Mouse (Mus musculus): Measurements from ENCODE around the gene Cnih1. TPM values are rescaled to one million over a fixed set of nuclear protein-coding genes. Genes with fewer than 3 reads are reported as not detected.

Cnih1 gene
- polyA plus RNA-seq, 1 experiment from 2014 or later: 178 TPM

DNA sequence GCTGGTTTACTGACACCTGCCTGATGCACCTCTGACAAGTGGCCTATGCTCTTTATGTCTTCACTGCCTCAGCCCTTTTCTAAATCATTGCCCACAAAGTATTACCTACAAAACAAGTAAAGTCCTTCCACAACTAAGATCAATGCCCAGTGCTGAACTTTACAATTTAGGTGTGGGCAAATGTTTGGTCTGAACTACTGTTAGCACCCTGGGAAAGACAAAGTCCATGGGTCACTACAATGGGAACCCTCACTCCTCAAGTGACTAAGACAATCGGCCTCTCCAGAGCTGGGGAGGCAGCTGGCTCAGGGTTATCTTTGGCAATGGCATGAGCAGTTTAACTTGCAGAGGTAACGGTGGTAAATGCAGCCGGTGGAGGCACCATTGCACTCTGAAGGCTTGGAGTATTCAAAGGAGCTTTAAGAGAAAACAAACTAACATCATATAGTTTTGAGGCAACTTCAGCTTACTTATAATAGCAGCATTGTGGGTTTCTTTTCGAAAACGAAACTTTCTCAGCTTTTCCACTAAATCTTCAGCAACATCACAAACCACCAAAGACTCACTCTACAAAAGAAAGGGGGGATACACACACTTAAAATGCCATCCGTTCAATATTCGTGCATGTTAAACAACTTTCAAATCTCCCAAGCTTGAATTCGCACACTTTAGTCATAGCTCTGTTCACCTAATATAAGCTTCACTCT is 28.9 kb upstream of the Cnih1 start:
- H3K27ac ChIP-seq: no peak overlapping the region
- H3K4me1 ChIP-seq: peaks cover 14% of the 10 kb centered on the region
- H3K27me3 ChIP-seq: no peaks in the 10 kb centered on the region
- no peaks in the 10 kb centered on the region for H3K9me3 ChIP-seq (replicated peaks)
- 95% methylated on average over 8 of the region's 8 CpGs for WGBS
- H3K36me3 ChIP-seq: peaks cover 50% of the 10 kb centered on the region
- H3K4me3 ChIP-seq (replicated peaks): no peak overlapping the region
- no peak overlapping the region for H3K9ac ChIP-seq
- H3K4me2 ChIP-seq: no peak overlapping the region
- ATAC-seq (replicated peaks; ENCODE audit: low FRiP score): no peak

DNA sequence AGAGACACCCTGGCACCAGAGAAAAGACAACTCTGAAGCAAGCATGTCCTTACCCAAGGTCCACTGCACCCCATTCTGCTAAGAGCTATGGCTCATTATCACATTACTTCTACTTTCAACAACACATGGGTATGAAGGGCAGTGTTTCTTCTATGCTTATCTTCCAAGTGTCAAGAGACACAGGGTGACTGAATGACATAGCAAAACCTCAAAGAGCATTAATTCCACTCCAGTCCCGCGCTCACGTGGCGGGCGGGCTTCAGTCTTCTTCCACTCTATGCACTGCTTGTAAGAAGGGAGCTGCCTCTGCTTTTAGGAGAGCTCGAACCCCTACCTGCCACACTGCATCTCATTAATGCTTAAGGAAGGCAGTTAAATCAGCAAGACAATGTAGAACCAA is 27.4 kb upstream of the Cnih1 start:
- H3K27me3 ChIP-seq: no peaks in the 10 kb centered on the region
- ATAC-seq (replicated peaks; ENCODE audit: low FRiP score): no peak
- WGBS: 90% methylated on average over 6 of the region's 6 CpGs
- H3K27ac ChIP-seq: no peak overlapping the region
- H3K9ac ChIP-seq: no peak overlapping the region
- peaks cover 63% of the 10 kb centered on the region for H3K36me3 ChIP-seq
- no peaks in the 10 kb centered on the region for H3K9me3 ChIP-seq (replicated peaks)
- peaks cover 7% of the 10 kb centered on the region for H3K4me1 ChIP-seq
- H3K4me2 ChIP-seq: no peak overlapping the region
- no peak overlapping the region for H3K4me3 ChIP-seq (replicated peaks)

DNA sequence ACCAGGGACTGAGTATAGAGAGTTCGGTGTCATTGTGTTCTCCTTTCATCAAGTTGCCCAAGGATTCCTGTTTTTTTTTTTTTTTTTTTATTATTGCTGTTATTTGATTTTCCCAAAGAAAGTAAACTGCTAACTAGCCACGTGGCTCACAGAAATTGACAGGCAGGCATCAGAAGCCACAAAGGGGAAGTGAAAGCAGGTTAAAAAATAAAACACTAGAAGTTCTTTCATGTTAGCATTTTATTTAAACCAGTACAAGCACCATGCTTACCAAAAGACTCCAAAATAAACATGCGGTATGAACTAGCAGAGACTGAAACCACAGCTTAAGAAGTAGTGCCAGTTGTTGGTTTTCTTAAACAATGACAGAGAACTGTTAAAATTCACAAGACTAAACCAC is 19.7 kb upstream of the Cnih1 start:
- no peak for ATAC-seq (replicated peaks; ENCODE audit: low FRiP score)
- H3K36me3 ChIP-seq: peaks cover 49% of the 10 kb centered on the region
- H3K9me3 ChIP-seq (replicated peaks): no peaks in the 10 kb centered on the region
- no peak overlapping the region for H3K4me3 ChIP-seq (replicated peaks)
- no peaks in the 10 kb centered on the region for H3K27me3 ChIP-seq
- H3K27ac ChIP-seq: no peak overlapping the region
- 87% methylated on average over 3 of the region's 3 CpGs for WGBS
- no peak overlapping the region for H3K9ac ChIP-seq
- H3K4me1 ChIP-seq: no peaks in the 10 kb centered on the region
- H3K4me2 ChIP-seq: no peak overlapping the region

DNA sequence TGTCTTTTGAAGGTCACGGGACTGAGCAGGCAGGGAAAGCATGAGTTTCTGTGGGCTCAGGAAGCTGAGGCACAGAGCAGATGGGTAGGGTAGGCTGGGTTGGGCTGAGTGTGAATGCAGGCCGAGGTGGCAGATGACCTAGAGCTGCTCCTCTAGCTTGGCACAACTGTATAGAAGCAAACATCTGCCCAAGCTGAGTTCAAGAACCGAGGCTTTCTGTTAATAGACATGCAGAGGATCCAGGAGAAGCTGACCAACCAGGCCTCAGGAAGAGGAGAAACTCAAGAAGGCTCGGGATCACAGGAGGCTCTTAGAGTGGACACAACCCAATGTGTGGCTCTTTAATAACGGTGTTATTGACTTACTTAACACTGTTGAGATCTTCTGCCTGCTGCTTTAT is 18.0 kb upstream of the Cnih1 start:
- H3K9ac ChIP-seq: no peak overlapping the region
- no peak overlapping the region for H3K4me3 ChIP-seq (replicated peaks)
- WGBS: 85% methylated on average over 5 of the region's 5 CpGs
- no peak for ATAC-seq (replicated peaks; ENCODE audit: low FRiP score)
- no peaks in the 10 kb centered on the region for H3K4me1 ChIP-seq
- no peaks in the 10 kb centered on the region for H3K27me3 ChIP-seq
- H3K27ac ChIP-seq: no peak overlapping the region
- peaks cover 34% of the 10 kb centered on the region for H3K36me3 ChIP-seq
- H3K4me2 ChIP-seq: no peak overlapping the region
- H3K9me3 ChIP-seq (replicated peaks): no peaks in the 10 kb centered on the region

DNA sequence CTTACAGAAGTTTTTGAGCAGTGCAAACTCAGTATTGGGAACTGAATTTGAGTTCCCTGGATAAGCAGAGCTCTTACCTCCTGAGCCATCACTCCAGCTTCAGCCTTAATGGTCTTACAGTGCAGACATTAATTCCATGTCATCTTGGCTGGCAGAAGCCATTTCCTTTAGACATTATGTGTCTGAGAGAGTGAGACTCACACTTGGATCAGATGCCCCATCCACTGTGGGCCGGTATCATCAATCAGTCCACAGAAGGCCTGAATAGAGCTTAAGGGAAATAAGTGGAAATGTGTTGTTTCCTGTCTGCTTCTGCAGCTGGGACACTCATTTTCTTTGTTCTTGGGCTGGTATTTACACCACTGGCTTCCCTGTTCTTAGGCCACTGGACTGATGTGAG is 15.6 kb upstream of the Cnih1 start:
- Histone ChIP-seq H3K9ac (no peak overlapping the region), H3K36me3 (peaks cover 13% of the 10 kb centered on the region), H3K4me1 (no peaks in the 10 kb centered on the region), H3K4me3 (replicated peaks) (no peak overlapping the region), H3K27me3 (no peaks in the 10 kb centered on the region), H3K9me3 (replicated peaks) (no peaks in the 10 kb centered on the region), H3K4me2 (no peak overlapping the region), H3K27ac (no peak overlapping the region)
- no peak for ATAC-seq (replicated peaks; ENCODE audit: low FRiP score)
- WGBS: 80% methylated on average over 1 of the region's 1 CpGs

DNA sequence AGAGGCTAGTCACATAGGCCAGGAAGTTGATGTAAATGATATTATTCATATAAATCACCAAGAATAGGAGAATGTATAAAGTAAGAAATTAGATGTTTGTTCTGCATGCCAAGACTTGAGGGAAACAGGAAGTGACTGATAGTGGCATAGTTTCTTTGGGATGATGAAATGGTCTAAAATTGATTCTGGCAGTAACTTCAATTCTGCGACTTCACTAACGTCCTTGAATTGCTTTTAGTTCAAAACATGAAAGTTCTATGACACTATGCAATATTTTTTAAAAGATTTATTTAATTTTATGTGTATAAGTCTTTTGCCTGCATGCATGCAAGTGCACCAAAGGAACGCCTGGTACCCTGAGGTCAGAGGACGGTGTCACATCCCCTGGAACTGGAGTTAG is 15.0 kb upstream of the Cnih1 start:
- no peaks in the 10 kb centered on the region for H3K9me3 ChIP-seq (replicated peaks)
- WGBS: 86% methylated on average over 4 of the region's 4 CpGs
- no peak overlapping the region for H3K27ac ChIP-seq
- no peak for ATAC-seq (replicated peaks; ENCODE audit: low FRiP score)
- H3K36me3 ChIP-seq: peaks cover 13% of the 10 kb centered on the region
- no peak overlapping the region for H3K4me2 ChIP-seq
- H3K4me3 ChIP-seq (replicated peaks): no peak overlapping the region
- no peak overlapping the region for H3K9ac ChIP-seq
- no peaks in the 10 kb centered on the region for H3K27me3 ChIP-seq
- H3K4me1 ChIP-seq: no peaks in the 10 kb centered on the region

DNA sequence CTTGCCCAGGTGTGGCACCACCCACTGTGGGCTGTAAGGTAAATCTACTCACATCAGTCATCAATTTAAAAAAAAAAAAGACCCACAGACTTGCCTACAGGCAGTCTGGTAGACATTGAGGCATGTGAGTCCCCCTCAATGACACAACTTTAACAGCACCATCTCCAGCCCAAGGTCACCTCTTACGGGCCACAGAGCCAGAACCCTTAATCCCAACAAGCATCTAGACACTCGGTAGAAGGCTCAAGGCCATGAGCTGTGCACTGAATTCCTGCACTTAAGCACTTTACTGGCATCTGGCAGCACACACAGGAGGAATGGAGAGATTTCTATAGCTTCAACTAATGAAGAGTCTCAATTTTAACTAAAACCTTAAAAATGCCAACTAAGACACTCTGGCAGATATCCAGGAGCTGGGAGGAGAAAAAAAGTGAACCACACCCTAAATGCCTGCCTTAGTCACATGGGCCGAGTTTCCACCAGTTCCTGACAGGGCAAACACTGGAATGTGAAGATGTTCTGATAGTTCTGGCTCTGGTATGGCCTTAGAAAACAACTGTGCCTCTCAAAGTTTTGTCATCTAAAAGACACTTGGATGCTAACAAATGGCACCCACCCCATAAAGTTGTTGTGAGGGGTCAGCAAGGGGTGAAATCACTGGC is 12.6 kb upstream of the Cnih1 start:
- no peaks in the 10 kb centered on the region for H3K4me1 ChIP-seq
- no peak overlapping the region for H3K27ac ChIP-seq
- H3K9ac ChIP-seq: no peak overlapping the region
- no peaks in the 10 kb centered on the region for H3K27me3 ChIP-seq
- no peak for ATAC-seq (replicated peaks; ENCODE audit: low FRiP score)
- 68% methylated on average over 3 of the region's 3 CpGs for WGBS
- H3K36me3 ChIP-seq: peaks cover 9% of the 10 kb centered on the region
- H3K4me3 ChIP-seq (replicated peaks): no peak overlapping the region
- H3K9me3 ChIP-seq (replicated peaks): no peaks in the 10 kb centered on the region
- H3K4me2 ChIP-seq: no peak overlapping the region

DNA sequence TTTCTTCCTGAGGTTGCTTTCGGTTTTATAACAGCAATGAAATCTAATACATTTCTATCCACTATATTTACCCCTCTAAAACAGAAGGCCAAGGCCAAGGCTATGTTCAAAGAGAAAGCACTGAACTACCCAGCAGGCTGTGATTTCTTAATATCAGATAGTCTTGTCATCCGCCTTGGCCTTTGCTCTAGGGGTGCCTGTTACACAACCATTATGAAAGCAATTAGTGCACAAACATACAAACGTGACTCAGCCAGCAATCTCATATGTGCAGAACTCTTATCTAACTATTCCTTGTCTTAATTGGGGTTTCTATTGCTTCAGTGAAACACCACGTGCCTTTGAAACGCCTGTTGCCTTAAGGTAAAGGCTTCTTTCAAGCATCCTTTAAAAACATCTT is 5.9 kb upstream of the Cnih1 start:
- no peak overlapping the region for H3K9ac ChIP-seq
- ATAC-seq (replicated peaks; ENCODE audit: low FRiP score): no peak
- 84% methylated on average over 5 of the region's 5 CpGs for WGBS

DNA sequence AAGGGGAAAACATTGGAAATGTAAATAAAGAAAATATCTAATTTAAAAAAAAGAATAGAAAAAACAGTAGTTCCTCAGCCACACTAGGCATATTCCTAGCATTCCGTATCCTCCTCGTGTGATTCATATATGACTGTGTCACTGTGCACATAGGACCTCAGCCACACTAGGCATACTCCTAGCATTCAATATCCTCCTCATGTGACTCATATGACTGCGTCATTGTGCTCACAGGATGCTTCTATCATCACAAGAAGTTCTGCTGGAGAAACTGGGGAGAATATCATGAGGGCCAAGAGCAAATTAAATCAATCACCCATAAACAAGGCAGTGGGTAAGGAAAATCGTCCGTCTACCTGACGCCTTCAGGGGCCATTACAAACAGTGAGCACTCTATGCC is 2.5 kb upstream of the Cnih1 start:
- 0 out of 2 replicates have a peak, but pooled peaks cover 4% of the 10 kb centered on the region for H3K36me3 ChIP-seq
- no peak for ATAC-seq (replicated peaks; ENCODE audit: low FRiP score)
- 90% methylated on average over 6 of the region's 6 CpGs for WGBS

More for the DNA sequence above, 5.9 kb upstream of the Cnih1 start:
- H3K36me3 ChIP-seq: 0 out of 2 replicates have a peak, but pooled peaks cover 4% of the 10 kb centered on the region
- no peaks in the 10 kb centered on the region for H3K27me3 ChIP-seq
- H3K4me2 ChIP-seq: no peak overlapping the region
- H3K27ac ChIP-seq: no peak overlapping the region
- no peaks in the 10 kb centered on the region for H3K9me3 ChIP-seq (replicated peaks)
- no peak overlapping the region for H3K4me3 ChIP-seq (replicated peaks)
- H3K4me1 ChIP-seq: no peaks in the 10 kb centered on the region

DNA sequence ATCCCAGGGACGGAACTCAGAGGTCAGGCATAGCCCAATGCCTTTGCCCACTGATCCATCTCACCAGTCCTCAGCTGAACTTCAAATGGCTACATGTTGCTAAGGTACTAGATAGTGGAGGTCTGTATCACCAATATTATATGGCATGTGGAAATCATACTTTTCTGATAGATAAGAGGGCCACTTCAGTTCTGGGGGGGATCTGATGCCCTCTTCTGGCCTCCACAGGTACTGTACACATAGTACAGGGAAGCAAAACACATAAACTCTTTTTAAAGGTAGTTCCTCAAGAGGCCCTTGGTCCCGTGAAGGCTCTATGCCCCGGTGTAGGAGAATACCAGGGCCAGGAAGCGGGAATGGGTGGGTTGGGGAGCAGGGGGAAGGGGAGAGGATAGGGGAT is 2.1 kb upstream of the Cnih1 start:
- Histone ChIP-seq H3K36me3 (0 out of 2 replicates have a peak, but pooled peaks cover 4% of the 10 kb centered on the region), H3K9me3 (replicated peaks) (no peaks in the 10 kb centered on the region), H3K4me3 (replicated peaks) (no peak overlapping the region), H3K27ac (no peak overlapping the region), H3K4me1 (peaks cover 15% of the 10 kb centered on the region), H3K4me2 (no peak overlapping the region), H3K9ac (no peak overlapping the region), H3K27me3 (no peaks in the 10 kb centered on the region)
- 76% methylated on average over 4 of the region's 4 CpGs for WGBS
- ATAC-seq (replicated peaks; ENCODE audit: low FRiP score): no peak

More for the DNA sequence above, 2.5 kb upstream of the Cnih1 start:
- H3K9me3 ChIP-seq (replicated peaks): no peaks in the 10 kb centered on the region
- no peak overlapping the region for H3K4me3 ChIP-seq (replicated peaks)
- no peaks in the 10 kb centered on the region for H3K27me3 ChIP-seq
- no peak overlapping the region for H3K9ac ChIP-seq
- H3K27ac ChIP-seq: no peak overlapping the region
- no peak overlapping the region for H3K4me2 ChIP-seq
- peaks cover 14% of the 10 kb centered on the region for H3K4me1 ChIP-seq

DNA sequence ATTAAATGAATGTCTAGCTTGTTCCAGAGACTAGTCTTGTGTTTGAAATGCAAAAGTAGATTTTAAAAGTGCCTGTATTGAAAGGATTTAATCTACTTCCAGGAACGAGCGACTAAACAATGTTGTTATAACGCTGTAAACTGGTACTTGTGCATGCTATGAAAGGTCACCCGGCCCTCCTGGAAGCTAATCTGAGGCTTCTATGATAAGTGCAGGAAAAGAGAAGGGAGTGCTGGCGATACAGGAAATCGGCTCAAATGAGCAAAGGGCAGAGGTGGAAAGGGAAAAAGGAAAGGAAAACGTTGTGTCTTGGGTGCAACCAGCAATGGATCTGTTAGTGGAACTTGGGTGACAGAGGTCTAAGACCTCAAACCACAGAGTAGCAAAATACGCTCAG is 292 bp upstream of the Cnih1 start:
- no peak for ATAC-seq (replicated peaks; ENCODE audit: low FRiP score)
- H3K36me3 ChIP-seq: peaks cover 18% of the 10 kb centered on the region
- no peaks in the 10 kb centered on the region for H3K9me3 ChIP-seq (replicated peaks)
- peak overlapping the region; percentile 60 for H3K27ac ChIP-seq
- 19% methylated on average over 8 of the region's 8 CpGs for WGBS
- no peaks in the 10 kb centered on the region for H3K27me3 ChIP-seq
- H3K4me2 ChIP-seq: peak overlapping the region; percentile 62
- H3K9ac ChIP-seq: peak overlapping the region; percentile 15; the same call in 1 of the 2 replicates
- peak overlapping the region; percentile 96 for H3K4me3 ChIP-seq (replicated peaks)
- peaks cover 23% of the 10 kb centered on the region for H3K4me1 ChIP-seq

DNA sequence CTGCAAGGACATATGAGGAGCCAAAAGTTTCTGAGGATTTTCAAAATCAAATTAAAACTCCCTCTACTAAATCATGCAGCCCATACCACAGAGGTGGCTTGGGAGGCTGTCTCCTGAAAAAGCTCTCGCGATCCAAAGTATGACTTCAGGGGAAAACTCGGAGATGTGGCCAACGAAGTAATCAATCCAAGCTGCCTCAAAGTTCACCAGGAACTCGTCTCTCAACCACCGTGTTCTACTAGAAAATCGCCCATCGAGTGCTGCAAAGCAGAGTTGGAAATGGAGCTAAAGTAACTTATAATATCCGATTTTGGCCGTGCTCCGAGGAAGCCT is 791 bp downstream of the Cnih1 start:
- Histone ChIP-seq H3K4me3 (replicated peaks) (peak overlapping the region; percentile 96), H3K4me2 (peak overlapping the region; percentile 62), H3K4me1 (peaks cover 23% of the 10 kb centered on the region), H3K9ac (peak overlapping the region; percentile 97), H3K27me3 (no peaks in the 10 kb centered on the region), H3K27ac (peak overlapping the region; percentile 98), H3K9me3 (replicated peaks) (no peaks in the 10 kb centered on the region), H3K36me3 (peaks cover 25% of the 10 kb centered on the region)
- 2% methylated on average over 11 of the region's 11 CpGs for WGBS
- ATAC-seq (replicated peaks; ENCODE audit: low FRiP score): no peak

Measured in kidney, embryonic 15.5 days (tissue).